Mouse (Mus musculus) embryonic facial prominence, embryonic 12.5 days (tissue): ENCODE results near the gene Slamf6. TPM values are rescaled to one million over a fixed set of nuclear protein-coding genes. Genes with fewer than 3 reads are reported as not detected.

Experiments used
- ATAC-seq: fragments of 200-750 bp; cut with Nextera tagmentation; 2 replicates; pipeline ENCODE4 v1.8.0; 2017; ENCODE audit not compliant: insufficient number of reproducible peaks, insufficient read depth, low FRiP score, low TSS enrichment
- H3K27ac ChIP-seq: fragments of 300-500 bp; sonication (generic); 2 replicates; pipeline ENCODE4 v1.5.1; 2016; ENCODE audit warnings: mild to moderate bottlenecking
- H3K27me3 ChIP-seq: fragments of 300-500 bp; sonication (generic); 2 replicates; pipeline ENCODE4 v1.6.1; 2016; ENCODE audit warnings: mild to moderate bottlenecking, moderate library complexity
- H3K36me3 ChIP-seq: fragments of 300-500 bp; sonication (generic); 2 replicates; pipeline ENCODE4 v1.6.1; 2016; ENCODE audit warnings: mild to moderate bottlenecking
- H3K4me1 ChIP-seq: fragments of 300-500 bp; sonication (generic); 2 replicates; pipeline ENCODE4 v1.6.1; 2016
- H3K4me2 ChIP-seq: fragments of 300-500 bp; sonication (generic); replicated peaks from 2 replicates; pipeline ENCODE4 v1.6.1; 2016; ENCODE audit warnings: mild to moderate bottlenecking, moderate library complexity
- H3K4me3 ChIP-seq: fragments of 300-500 bp; sonication (generic); 2 replicates; pipeline ENCODE4 v1.5.1; 2016; ENCODE audit warnings: mild to moderate bottlenecking
- H3K9ac ChIP-seq: fragments of 300-500 bp; sonication (generic); 2 replicates; pipeline ENCODE4 v1.6.1; 2016; ENCODE audit warnings: mild to moderate bottlenecking, moderate library complexity
- H3K9me3 ChIP-seq: fragments of 300-500 bp; sonication (generic); 2 replicates; pipeline ENCODE4 v1.6.1; 2016; ENCODE audit warnings: mild to moderate bottlenecking, moderate library complexity
- WGBS: fragments of 180-500 bp; shearing (Covaris S2); methylation state at CpG from one replicate; pipeline ENCODE4 v1.1.7; 2016; 5-methylcytosine and 5-hydroxymethylcytosine counted together
- polyA plus RNA-seq: library from polyadenylated mRNA; unstranded; fragments of >200 nt; fragmentation: Nextera tagmentation; extraction: Ambion mirVana; gene quantifications from 2 replicates; pipeline ENCODE4 v1.2.1, GENCODE M21; 2016

The Slamf6 gene
- polyA plus RNA-seq, 1 experiment from 2014 or later = 0.17 TPM

DNA sequence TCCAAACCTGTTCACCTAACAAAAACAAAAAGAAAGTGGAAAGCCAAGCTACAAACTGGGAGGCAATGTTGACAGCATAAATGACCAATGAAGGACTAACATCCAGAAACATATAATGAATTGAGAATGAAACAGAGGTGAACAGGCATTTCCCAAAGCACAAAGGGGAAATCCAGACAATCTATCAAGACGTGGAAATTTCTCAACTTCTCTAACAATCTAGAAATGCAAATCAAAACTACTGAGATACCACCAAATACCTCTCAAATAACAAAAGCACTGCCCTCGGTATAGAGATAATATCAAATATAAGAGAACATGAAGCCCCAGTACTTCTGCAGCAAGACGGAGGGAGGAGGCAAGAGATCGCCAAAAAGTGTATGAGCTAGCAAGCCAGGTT lies 65.4 kb downstream of the Slamf6 start:
- no peak for ATAC-seq
- Histone ChIP-seq H3K4me2 (no peak overlapping the region), H3K4me1 (no peaks in the 10 kb centered on the region), H3K27ac (no peak overlapping the region), H3K9me3 (no peaks in the 10 kb centered on the region), H3K27me3 (no peaks in the 10 kb centered on the region), H3K36me3 (no peaks in the 10 kb centered on the region), H3K9ac (no peak overlapping the region), H3K4me3 (no peak overlapping the region)
- 64% methylated on average over 4 of the region's 4 CpGs for WGBS

DNA sequence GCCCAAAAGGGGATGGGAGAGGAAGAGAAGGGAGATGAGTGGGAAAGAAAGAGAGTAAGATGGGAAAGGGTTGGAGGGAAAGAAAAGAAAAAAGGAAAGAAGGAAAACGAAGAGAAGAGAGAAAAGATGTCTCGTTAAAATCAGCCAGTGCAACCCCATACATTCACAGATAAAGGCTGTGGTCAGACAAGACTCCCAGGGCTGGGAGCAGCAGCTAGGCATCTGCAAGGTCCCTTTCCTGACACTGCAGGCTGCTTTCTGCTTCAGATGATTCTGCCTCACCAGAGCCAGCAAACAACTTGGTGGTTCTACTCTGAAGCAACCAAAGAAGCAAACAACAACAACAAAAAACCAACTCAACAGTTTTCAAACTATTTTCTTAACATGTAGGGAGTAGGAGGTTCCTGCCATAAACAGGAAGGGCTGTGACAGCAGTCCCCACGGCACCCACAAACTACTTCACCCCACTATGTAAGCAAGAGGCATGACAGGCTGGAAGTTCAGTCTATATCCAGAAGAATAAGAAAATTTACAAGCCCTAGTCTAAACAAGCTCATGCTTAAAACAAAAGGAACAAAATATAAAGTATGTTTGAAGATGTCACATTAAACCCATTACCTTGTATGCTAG lies 66.2 kb downstream of the Slamf6 start:
- Histone ChIP-seq H3K27ac (no peak overlapping the region), H3K4me3 (no peak overlapping the region), H3K4me1 (no peaks in the 10 kb centered on the region), H3K9me3 (0 out of 2 replicates have a peak, but pooled peaks cover 3% of the 10 kb centered on the region), H3K9ac (no peak overlapping the region), H3K36me3 (no peaks in the 10 kb centered on the region), H3K4me2 (no peak overlapping the region), H3K27me3 (no peaks in the 10 kb centered on the region)
- 74% methylated on average over 3 of the region's 3 CpGs for WGBS
- no peak for ATAC-seq

DNA sequence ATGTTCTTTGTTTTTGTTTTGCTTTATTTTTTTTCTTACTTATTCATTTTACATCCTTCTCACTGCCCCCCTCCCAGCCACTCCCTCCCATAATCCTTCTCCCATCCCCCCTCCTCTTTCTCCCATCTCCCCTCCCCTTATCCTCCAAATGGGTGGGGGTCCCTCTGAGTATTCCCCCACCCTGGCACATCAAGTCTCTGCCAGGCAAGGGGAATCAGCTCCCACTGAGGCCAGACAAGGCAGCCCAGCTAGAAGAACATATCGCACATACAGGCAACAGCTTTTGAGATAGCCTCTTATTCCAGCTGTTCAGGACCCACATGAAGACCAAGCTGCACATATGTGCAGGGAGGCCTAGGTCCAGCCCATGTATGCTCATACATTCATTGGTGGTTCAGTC lies 66.8 kb downstream of the Slamf6 start:
- Histone ChIP-seq H3K36me3 (no peaks in the 10 kb centered on the region), H3K27ac (no peak overlapping the region), H3K27me3 (no peaks in the 10 kb centered on the region), H3K9me3 (0 out of 2 replicates have a peak, but pooled peaks cover 3% of the 10 kb centered on the region), H3K4me2 (no peak overlapping the region), H3K4me3 (no peak overlapping the region), H3K4me1 (no peaks in the 10 kb centered on the region), H3K9ac (no peak overlapping the region)
- 97% methylated on average over 1 of the region's 1 CpGs for WGBS
- ATAC-seq = no peak

DNA sequence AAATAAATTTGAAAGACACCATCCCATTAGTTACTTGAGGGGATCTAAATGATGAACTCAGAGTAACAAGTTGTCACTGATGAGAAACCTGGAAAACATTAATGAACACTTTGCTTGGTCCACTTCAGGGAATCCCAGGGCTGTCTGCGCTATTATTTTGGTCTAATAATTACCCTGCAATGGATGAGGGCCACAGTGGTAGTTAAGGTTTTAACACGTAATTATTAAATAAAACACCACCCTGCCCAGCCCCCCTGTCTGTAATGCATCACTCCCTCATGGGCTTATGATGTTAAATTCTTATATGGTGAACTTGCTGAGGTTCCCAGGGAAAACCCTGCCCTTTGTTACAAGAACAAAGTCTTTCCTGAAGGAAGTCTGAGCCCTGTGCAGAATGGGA lies 74.6 kb downstream of the Slamf6 start:
- Histone ChIP-seq H3K27ac (no peak overlapping the region), H3K4me3 (no peak overlapping the region), H3K36me3 (no peaks in the 10 kb centered on the region), H3K27me3 (no peaks in the 10 kb centered on the region), H3K4me2 (no peak overlapping the region), H3K9ac (no peak overlapping the region), H3K9me3 (0 out of 2 replicates have a peak, but pooled peaks cover 3% of the 10 kb centered on the region), H3K4me1 (no peaks in the 10 kb centered on the region)
- no peak for ATAC-seq
- 78% methylated on average over 2 of the region's 2 CpGs for whole genome bisulfite sequencing

DNA sequence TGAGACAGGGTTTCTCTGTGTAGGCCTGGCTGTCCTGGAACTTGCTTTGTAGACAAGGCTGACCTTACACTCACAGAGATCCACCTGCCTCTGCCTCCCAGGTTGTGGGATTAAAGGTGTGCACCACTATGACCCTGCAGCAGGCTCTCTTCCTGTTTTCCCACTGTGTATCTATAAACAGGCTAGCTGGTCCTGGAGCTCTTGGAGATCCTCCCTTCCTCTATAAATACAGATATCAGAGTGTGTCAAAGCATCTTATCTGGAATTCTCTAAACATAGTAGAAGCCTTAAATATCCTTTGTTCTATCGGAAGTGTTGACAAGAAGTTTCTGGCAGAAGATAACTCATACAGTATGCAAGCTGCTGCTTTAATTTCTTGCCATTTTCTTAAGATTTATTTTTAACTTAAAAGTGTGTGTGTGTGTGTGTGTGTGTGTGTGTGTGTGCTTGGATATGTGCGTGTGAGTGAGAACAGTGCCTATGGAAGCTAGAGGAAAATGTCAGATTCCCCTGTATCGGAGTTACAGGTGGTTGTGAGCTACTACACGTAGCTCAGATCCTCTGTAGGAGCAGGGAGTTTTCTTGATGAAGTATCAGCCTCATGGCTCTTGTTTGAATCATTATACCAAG lies 75.7 kb downstream of the Slamf6 start:
- 80% methylated on average over 4 of the region's 4 CpGs for WGBS
- no peak overlapping the region for H3K9ac ChIP-seq

DNA sequence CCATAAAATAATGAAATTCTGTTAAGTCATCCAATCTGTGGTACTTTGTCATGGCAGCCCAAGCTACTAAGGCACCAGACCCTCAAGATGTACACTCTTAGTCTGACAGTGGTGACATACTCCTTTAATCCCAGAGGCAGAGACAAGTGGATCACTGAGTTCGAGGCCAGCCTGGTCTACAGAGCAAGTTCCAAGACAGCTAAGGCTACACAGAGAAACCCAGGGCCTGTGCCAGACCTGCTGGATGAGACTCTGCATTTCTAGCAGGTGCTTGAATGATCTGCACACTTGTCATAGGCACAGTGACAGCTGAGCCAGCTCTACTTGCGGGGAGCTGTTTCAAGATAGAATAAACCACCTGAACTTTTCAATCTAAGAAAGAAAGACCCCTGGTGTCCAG lies 77.2 kb downstream of the Slamf6 start:
- Histone ChIP-seq H3K27ac (no peak overlapping the region), H3K9ac (no peak overlapping the region), H3K4me1 (no peaks in the 10 kb centered on the region), H3K36me3 (no peaks in the 10 kb centered on the region), H3K27me3 (no peaks in the 10 kb centered on the region), H3K4me3 (no peak overlapping the region), H3K9me3 (no peaks in the 10 kb centered on the region), H3K4me2 (no peak overlapping the region)
- no peak for ATAC-seq
- whole genome bisulfite sequencing = 89% methylated on average over 2 of the region's 2 CpGs

More for the DNA sequence above, 75.7 kb downstream of the Slamf6 start:
- no peak for ATAC-seq
- no peak overlapping the region for H3K4me3 ChIP-seq
- H3K36me3 ChIP-seq = no peaks in the 10 kb centered on the region
- no peaks in the 10 kb centered on the region for H3K27me3 ChIP-seq
- no peaks in the 10 kb centered on the region for H3K4me1 ChIP-seq
- H3K9me3 ChIP-seq = 0 out of 2 replicates have a peak, but pooled peaks cover 3% of the 10 kb centered on the region
- no peak overlapping the region for H3K27ac ChIP-seq
- no peak overlapping the region for H3K4me2 ChIP-seq

DNA sequence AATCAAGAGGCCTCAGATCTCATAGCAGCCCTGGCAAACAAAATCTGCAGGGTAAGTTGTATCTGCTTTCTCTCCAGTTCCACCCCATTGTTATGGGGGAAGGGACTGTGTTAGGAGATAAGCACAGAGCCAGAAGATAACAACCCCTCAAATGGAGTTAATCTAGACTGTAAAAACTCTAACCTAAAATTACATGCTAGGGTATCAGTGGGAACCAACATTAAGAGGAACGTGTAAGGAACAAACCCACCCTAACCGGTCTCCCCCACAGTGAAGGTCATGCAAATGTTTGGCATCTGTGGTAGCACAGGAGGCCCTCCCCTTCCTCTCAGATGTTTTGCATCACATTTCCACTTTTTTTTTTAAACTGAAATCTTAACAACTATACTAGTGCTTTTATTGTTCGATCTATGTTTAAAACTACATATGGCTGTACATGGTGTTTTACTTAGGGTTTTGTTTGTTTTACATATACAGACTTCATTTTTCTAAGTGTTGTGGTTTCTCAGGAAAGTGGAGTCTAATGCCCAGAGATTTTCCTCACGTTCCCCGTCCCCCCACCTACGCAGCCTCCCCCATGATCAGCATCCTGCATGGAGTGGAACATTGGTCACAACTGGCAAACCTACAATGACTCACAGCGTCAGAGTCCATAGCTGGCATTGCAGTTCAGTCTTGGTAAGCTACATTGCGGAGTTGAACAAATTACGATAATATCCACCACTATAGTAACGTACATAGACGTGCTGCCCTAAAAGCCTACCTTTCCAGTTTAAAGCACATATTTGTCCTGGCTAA lies 77.8 kb downstream of the Slamf6 start:
- 85% methylated on average over 11 of the region's 11 CpGs for WGBS
- H3K9me3 ChIP-seq = no peaks in the 10 kb centered on the region
- no peak overlapping the region for H3K9ac ChIP-seq
- H3K4me3 ChIP-seq = no peak overlapping the region
- no peaks in the 10 kb centered on the region for H3K36me3 ChIP-seq
- H3K4me2 ChIP-seq = no peak overlapping the region
- H3K27ac ChIP-seq = no peak overlapping the region
- H3K4me1 ChIP-seq = no peaks in the 10 kb centered on the region
- no peak for ATAC-seq
- H3K27me3 ChIP-seq = no peaks in the 10 kb centered on the region

DNA sequence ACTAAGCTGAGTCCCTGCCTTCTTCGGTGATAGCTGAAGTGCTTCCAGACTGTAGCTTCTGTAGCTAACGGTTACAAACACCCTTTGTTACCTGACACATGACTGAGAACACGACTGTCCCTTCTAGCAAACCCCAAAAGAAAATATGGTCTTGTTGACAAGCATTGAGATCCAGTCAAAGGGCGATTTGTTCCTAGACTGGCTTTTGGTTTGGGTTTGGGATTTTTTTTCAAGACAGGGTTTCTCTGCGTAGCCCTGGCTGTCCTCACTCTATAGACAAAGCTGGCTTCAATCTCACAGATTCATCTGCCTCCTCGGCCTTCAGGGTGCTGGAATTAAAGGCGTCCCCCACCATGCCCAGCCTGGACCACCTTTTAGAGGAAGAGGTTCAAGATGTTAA lies 79.4 kb downstream of the Slamf6 start:
- H3K4me1 ChIP-seq = no peaks in the 10 kb centered on the region

DNA sequence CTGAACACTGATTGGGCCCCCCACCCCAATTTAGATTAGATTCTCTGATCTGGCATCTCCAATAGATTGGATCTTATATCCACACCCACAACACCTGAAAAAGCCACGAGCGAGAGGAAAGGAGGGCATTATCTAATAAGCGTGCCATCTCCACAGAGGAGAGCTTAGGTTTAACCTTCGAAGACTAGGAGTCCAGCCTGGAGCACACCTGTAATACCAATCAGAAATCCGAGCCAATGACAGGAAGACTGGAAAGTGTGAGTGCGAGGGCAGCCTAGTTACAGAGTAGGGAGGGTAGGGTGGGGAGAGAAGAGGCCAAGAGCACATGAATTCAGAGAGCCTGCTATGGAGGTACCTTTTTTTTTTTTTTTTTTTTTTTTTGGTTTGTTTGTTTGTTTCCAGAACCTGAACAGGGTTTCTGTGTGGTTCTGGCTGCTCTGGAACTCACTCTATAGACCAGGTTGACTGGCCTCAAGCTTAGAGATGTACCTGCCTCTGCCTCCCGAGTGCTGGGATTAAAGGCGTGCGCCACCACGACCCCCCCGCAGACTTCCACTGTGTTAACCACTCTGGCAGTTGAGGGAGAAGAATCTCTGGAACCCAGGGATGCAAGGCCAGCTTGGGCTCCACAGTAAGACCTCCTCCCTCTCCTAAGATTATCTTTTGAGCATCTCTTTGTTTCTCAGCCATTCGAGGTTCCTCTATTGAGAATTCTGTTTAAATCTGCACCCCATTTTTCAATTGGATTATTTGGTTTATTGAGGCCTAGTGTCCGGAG lies 81.7 kb downstream of the Slamf6 start:
- peaks cover 19% of the 10 kb centered on the region for H3K36me3 ChIP-seq
- H3K4me2 ChIP-seq = no peak overlapping the region
- 86% methylated on average over 13 of the region's 13 CpGs for WGBS
- H3K4me1 ChIP-seq = no peaks in the 10 kb centered on the region
- H3K27ac ChIP-seq = no peak overlapping the region
- no peak overlapping the region for H3K9ac ChIP-seq
- H3K4me3 ChIP-seq = no peak overlapping the region
- H3K27me3 ChIP-seq = no peaks in the 10 kb centered on the region
- H3K9me3 ChIP-seq = no peaks in the 10 kb centered on the region
- no peak for ATAC-seq

More for the DNA sequence above, 79.4 kb downstream of the Slamf6 start:
- Histone ChIP-seq H3K27ac (no peak overlapping the region), H3K4me3 (no peak overlapping the region), H3K9me3 (no peaks in the 10 kb centered on the region), H3K4me2 (no peak overlapping the region), H3K36me3 (peaks cover 4% of the 10 kb centered on the region), H3K27me3 (no peaks in the 10 kb centered on the region), H3K9ac (no peak overlapping the region)
- ATAC-seq = no peak
- WGBS = 72% methylated on average over 7 of the region's 7 CpGs

DNA sequence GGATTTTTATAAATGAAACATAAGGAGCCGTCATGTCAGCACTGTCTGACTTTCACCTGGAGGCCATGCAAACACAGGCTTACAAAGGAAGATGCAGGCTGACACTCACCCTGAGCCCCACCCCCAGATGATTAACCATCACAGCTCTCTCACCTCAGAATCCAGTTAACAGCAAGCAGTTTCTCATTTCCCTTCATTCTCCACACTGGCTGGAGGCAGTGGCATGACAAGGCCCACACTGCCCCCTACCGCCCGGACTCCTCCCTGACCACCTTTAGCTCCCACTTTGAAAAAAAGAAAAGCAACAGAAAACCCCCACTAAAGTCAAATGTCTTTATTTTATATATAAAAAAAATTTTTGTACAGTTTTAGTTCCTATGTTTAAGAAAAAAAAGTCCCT lies 83.3 kb downstream of the Slamf6 start:
- H3K27me3 ChIP-seq = no peaks in the 10 kb centered on the region
- H3K9me3 ChIP-seq = no peaks in the 10 kb centered on the region
- H3K4me1 ChIP-seq = no peaks in the 10 kb centered on the region
- peaks cover 35% of the 10 kb centered on the region for H3K36me3 ChIP-seq
- H3K9ac ChIP-seq = no peak overlapping the region
- whole genome bisulfite sequencing = 46% methylated on average over 3 of the region's 3 CpGs
- no peak overlapping the region for H3K27ac ChIP-seq
- H3K4me2 ChIP-seq = no peak overlapping the region
- H3K4me3 ChIP-seq = no peak overlapping the region
- peak; percentile 42; the same call in 1 of the 2 replicates for ATAC-seq

DNA sequence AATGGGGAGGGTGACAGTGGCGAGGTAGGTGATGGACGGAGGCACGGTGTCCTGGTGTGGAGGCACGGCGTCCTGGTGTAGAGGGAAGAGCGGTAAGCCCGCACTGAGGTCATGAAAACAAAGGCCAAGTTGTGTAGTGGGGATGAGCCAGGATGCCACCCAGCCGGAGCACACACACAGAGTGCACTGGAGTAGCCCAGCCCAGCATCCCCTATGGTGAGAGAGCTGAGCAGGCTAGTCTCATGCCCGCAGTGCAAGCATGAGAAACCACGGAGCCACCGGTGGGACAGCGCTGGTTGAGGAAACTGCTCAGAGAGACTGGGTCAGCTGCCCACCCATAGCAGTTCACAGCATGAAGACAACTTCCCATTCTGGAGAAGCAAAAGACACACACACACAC lies 84.3 kb downstream of the Slamf6 start:
- Histone ChIP-seq H3K27me3 (no peaks in the 10 kb centered on the region), H3K9me3 (no peaks in the 10 kb centered on the region), H3K36me3 (peaks cover 45% of the 10 kb centered on the region), H3K4me1 (no peaks in the 10 kb centered on the region), H3K4me3 (no peak overlapping the region), H3K4me2 (no peak overlapping the region), H3K9ac (no peak overlapping the region), H3K27ac (peak overlapping the region; percentile 23; the same call in 1 of the 2 replicates)
- 30% methylated on average over 11 of the region's 12 CpGs for WGBS
- no peak for ATAC-seq
